Mouse (Mus musculus): ENCODE data around the gene U2af1l4.

Gene U2af1l4

GRCm38 (mm10) chr7:30588676-30589434 lies 25.8 kb downstream of the U2af1l4 start, which contains the start of gene Kmt2b:
Gene Kmt2b, minus strand, starts transcription at chr7:30588726.
- DNase-seq (ENCODE audit: low spot score) = peak; percentile 98

GRCm38 (mm10) chr7:30589435-30590301 lies 26.6 kb downstream of the U2af1l4 start:
- DNase-seq (ENCODE audit: low spot score) = peak; percentile 90

- DNase-seq (ENCODE audit: low spot score) = no peak
These were observed 28.0 kb downstream of the U2af1l4 start for GRCm38 (mm10) chr7:30590927-30591604.

GRCm38 (mm10) chr7:30591605-30591951 lies 28.5 kb downstream of the U2af1l4 start:
- no peak for DNase-seq (ENCODE audit: low spot score)

- no peak for DNase-seq (ENCODE audit: low spot score)
These were observed 29.8 kb downstream of the U2af1l4 start for GRCm38 (mm10) chr7:30592772-30593423.

GRCm38 (mm10) chr7:30593579-30594509 lies 30.7 kb downstream of the U2af1l4 start:
- DNase-seq (ENCODE audit: low spot score) = no peak

- no peak for DNase-seq (ENCODE audit: low spot score)
These were observed 31.5 kb downstream of the U2af1l4 start for GRCm38 (mm10) chr7:30594510-30595024.

GRCm38 (mm10) chr7:30596093-30596492 lies 33.0 kb downstream of the U2af1l4 start:
- no peak for DNase-seq (ENCODE audit: low spot score)

- no peak for DNase-seq (ENCODE audit: low spot score)
These were observed 33.7 kb downstream of the U2af1l4 start for GRCm38 (mm10) chr7:30596811-30597210.

GRCm38 (mm10) chr7:30598786-30599185 lies 35.7 kb downstream of the U2af1l4 start, which contains the start of gene Zbtb32:
Gene Zbtb32, minus strand, starts transcription at chr7:30598909.
- no peak for DNase-seq (ENCODE audit: low spot score)

- peak; percentile 95 for DNase-seq (ENCODE audit: low spot score)
These were observed 36.8 kb downstream of the U2af1l4 start for GRCm38 (mm10) chr7:30599933-30600353.

GRCm38 (mm10) chr7:30600651-30601050 lies 37.5 kb downstream of the U2af1l4 start:
- peak; percentile 91 for DNase-seq (ENCODE audit: low spot score)

- DNase-seq (ENCODE audit: low spot score) = peak; percentile 83
These were observed 39.5 kb downstream of the U2af1l4 start for GRCm38 (mm10) chr7:30602583-30602982.

GRCm38 (mm10) chr7:30604424-30604823 lies 41.3 kb downstream of the U2af1l4 start:
- no peak for DNase-seq (ENCODE audit: low spot score)

- no peak for DNase-seq (ENCODE audit: low spot score)
These were observed 41.8 kb downstream of the U2af1l4 start for GRCm38 (mm10) chr7:30604944-30605343.

- DNase-seq (ENCODE audit: low spot score) = peak; percentile 68
These were observed 44.7 kb downstream of the U2af1l4 start for GRCm38 (mm10) chr7:30607706-30608309.

- DNase-seq (ENCODE audit: low spot score) = no peak
These were observed 45.4 kb downstream of the U2af1l4 start for GRCm38 (mm10) chr7:30608476-30608875.

GRCm38 (mm10) chr7:30610043-30610442 lies 46.9 kb downstream of the U2af1l4 start:
- no peak for DNase-seq (ENCODE audit: low spot score)

GRCm38 (mm10) chr7:30612654-30613402 lies 49.7 kb downstream of the U2af1l4 start, which contains the start of gene Upk1a:
Gene Upk1a, minus strand, starts transcription at chr7:30612847.
- DNase-seq (ENCODE audit: low spot score) = peak; percentile 70

Measured in urinary bladder, postnatal 14 days (tissue).